Mouse (Mus musculus) right cerebral cortex, postnatal 10 days (tissue): ENCODE measurements around the gene Mapk1ip1.
A peak's percentile ranks its signal among the peaks of the same experiment; 100 is the strongest.

Experiments used
- DNase-seq, 2 experiments: peaks; one replicate each; pipeline ENCODE4 v3.0.0; 2021; ENCODE audit warnings: low spot score in 2 of 2

Gene Mapk1ip1

GRCm38 (mm10) chr7:138840594-138841021 is 5.5 kb downstream of the Mapk1ip1 start:
- peak; percentile 86 to 90 for DNase-seq

- DNase-seq, result no peak
These were observed 11.0 kb downstream of the Mapk1ip1 start for GRCm38 (mm10) chr7:138835028-138835427.

GRCm38 (mm10) chr7:138827812-138828211 is 18.3 kb downstream of the Mapk1ip1 start:
- peak; percentile 76 to 86 for DNase-seq

- no peak for DNase-seq
These were observed 20.9 kb downstream of the Mapk1ip1 start for GRCm38 (mm10) chr7:138824995-138825756.

GRCm38 (mm10) chr7:138824423-138824822 is 21.6 kb downstream of the Mapk1ip1 start:
- no peak for DNase-seq

GRCm38 (mm10) chr7:138818314-138818713 is 27.8 kb downstream of the Mapk1ip1 start:
- no peak for DNase-seq

GRCm38 (mm10) chr7:138813213-138813875 is 32.7 kb downstream of the Mapk1ip1 start:
- no peak for DNase-seq

GRCm38 (mm10) chr7:138807146-138807545 is 38.9 kb downstream of the Mapk1ip1 start:
- DNase-seq, result no peak

GRCm38 (mm10) chr7:138803386-138803785 is 42.7 kb downstream of the Mapk1ip1 start:
- DNase-seq, result no peak

GRCm38 (mm10) chr7:138788109-138788508 is 58.0 kb downstream of the Mapk1ip1 start:
- DNase-seq, result peak; percentile 35 to 51
